Mouse (Mus musculus): Measurements from ENCODE around the gene Glrx2. TPM values are rescaled to one million over a fixed set of nuclear protein-coding genes. Genes with fewer than 3 reads are reported as not detected.

Glrx2 gene
- polyA plus RNA-seq, 2 experiments: 65.8 to 74.4 TPM

DNA sequence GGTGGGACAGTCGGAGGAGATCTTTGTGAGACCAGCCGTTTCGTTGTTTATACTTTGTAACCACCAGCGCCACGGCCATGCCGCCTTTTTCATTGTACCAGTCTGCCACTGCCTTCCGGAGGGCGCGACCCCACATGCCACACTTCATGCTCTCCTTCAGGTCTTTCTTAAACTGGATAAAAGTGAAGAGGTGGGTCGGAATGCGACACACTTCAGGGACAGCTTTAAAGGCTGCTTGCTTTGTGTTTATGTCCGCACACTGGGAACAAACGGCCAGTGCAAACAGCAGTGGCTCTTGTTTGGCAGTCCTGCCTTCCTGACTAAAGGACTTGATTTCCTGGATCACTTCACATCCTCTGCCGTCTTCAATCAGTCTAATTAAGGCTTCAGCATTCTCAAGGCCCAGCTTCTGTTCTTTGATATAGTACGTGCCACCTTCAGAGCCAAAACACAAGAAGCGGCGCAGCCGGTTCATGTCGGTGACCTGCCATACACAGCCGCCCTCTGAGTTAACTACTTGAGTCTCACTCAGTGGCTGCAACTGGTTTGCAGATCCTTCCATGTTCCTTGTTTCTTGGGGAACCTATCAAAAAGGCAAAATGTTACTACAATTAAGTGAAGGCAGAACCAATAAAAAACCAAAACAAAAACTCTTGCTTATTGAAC lies 54.4 kb downstream of the Glrx2 start:
- Histone ChIP-seq H3K9ac (ENCODE audit: low read depth, low read length, severe bottlenecking) (no peak overlapping the region), H3K9me3 (ENCODE audit: control insufficient read depth, low read length) (no peaks in the 10 kb centered on the region)

DNA sequence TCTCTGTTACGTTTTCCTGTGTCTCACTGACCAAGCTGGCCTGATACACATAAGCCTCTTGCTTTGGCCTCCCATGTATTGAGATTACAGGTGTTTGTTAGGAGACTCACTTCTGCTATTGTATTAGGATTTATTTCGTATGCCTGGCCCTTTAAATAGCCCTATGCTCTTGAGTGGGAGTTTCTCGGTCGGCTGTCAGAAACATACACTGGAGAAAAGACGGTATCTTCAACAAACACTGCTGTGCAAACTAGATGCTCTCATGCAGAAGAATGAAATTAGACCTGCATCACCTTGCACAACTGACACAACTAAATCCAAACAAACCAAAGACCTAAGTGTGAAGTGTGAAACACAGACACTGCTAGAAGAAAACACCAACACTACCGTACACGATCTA lies 56.9 kb downstream of the Glrx2 start:
- Histone ChIP-seq H3K4me1 (ENCODE audit: control insufficient read depth, insufficient read depth, low read length) (peaks cover 3% of the 10 kb centered on the region), H3K27me3 (ENCODE audit: control insufficient read depth, insufficient read depth, low read length) (no peaks in the 10 kb centered on the region), H3K9ac (ENCODE audit: low read depth, low read length, severe bottlenecking) (no peak overlapping the region), H3K36me3 (ENCODE audit: control insufficient read depth, insufficient read depth, low read length) (peaks cover 14% of the 10 kb centered on the region), H3K4me2 (replicated peaks; ENCODE audit: low read depth, low read length, severe bottlenecking) (no peak overlapping the region), H3K27ac (replicated peaks; ENCODE audit: low read depth, low read length) (no peak overlapping the region), H3K4me3 (replicated peaks; ENCODE audit: low read length) (no peak overlapping the region), H3K9me3 (ENCODE audit: control insufficient read depth, low read length) (no peaks in the 10 kb centered on the region)
- TF ChIP-seq POLR2A (IDR thresholded peaks at IDR 0.05; ENCODE audit: borderline replicate concordance, extremely low read depth, insufficient read depth, insufficient read length): no peak
- ATAC-seq (ENCODE audit: low FRiP score, low read depth) (no peak), DNase-seq (ENCODE audit: low spot score) (no peak)
- 82% methylated on average over 7 of the region's 7 CpGs for WGBS

More for the DNA sequence above, 54.4 kb downstream of the Glrx2 start:
- H3K4me2 ChIP-seq (replicated peaks; ENCODE audit: low read depth, low read length, severe bottlenecking): no peak overlapping the region
- TF ChIP-seq POLR2A (IDR thresholded peaks at IDR 0.05; ENCODE audit: borderline replicate concordance, extremely low read depth, insufficient read depth, insufficient read length): no peak
- no peaks in the 10 kb centered on the region for H3K27me3 ChIP-seq (ENCODE audit: control insufficient read depth, insufficient read depth, low read length)
- no peak overlapping the region for H3K4me3 ChIP-seq (replicated peaks; ENCODE audit: low read length)
- no peak overlapping the region for H3K27ac ChIP-seq (replicated peaks; ENCODE audit: low read depth, low read length)
- WGBS: 71% methylated on average over 20 of the region's 20 CpGs
- peaks cover 25% of the 10 kb centered on the region for H3K36me3 ChIP-seq (ENCODE audit: control insufficient read depth, insufficient read depth, low read length)
- H3K4me1 ChIP-seq (ENCODE audit: control insufficient read depth, insufficient read depth, low read length): peaks cover 2% of the 10 kb centered on the region
- ATAC-seq (ENCODE audit: low FRiP score, low read depth) (no peak), DNase-seq (ENCODE audit: low spot score) (no peak)

DNA sequence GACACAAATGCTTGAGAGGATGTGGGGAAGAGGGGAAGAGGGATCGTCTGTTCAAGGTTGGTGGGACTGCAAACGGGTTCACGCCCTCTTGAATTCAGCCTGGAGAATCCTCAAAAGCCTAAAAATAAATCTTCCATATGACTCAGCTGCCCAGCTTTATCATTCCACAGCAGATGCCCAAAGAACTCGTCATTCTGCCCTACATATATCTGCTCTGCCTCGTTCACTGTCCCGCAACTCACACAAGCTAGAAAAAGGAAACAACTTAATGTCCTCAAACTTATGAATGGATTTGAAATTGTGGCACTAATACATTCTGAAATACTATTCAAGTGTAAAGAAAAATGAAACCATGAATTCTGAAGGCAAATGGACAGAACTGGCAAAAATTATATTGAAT lies 57.8 kb downstream of the Glrx2 start:
- H3K4me1 ChIP-seq (ENCODE audit: control insufficient read depth, insufficient read depth, low read length): peaks cover 8% of the 10 kb centered on the region
- ATAC-seq (ENCODE audit: low FRiP score, low read depth) (no peak), DNase-seq (ENCODE audit: low spot score) (no peak)
- no peak for TF ChIP-seq POLR2A (IDR thresholded peaks at IDR 0.05; ENCODE audit: borderline replicate concordance, extremely low read depth, insufficient read depth, insufficient read length)
- no peak overlapping the region for H3K9ac ChIP-seq (ENCODE audit: low read depth, low read length, severe bottlenecking)
- H3K27me3 ChIP-seq (ENCODE audit: control insufficient read depth, insufficient read depth, low read length): no peaks in the 10 kb centered on the region
- H3K36me3 ChIP-seq (ENCODE audit: control insufficient read depth, insufficient read depth, low read length): peaks cover 14% of the 10 kb centered on the region
- 86% methylated on average over 6 of the region's 6 CpGs for WGBS
- no peak overlapping the region for H3K27ac ChIP-seq (replicated peaks; ENCODE audit: low read depth, low read length)
- no peak overlapping the region for H3K4me3 ChIP-seq (replicated peaks; ENCODE audit: low read length)
- no peak overlapping the region for H3K4me2 ChIP-seq (replicated peaks; ENCODE audit: low read depth, low read length, severe bottlenecking)
- H3K9me3 ChIP-seq (ENCODE audit: control insufficient read depth, low read length): no peaks in the 10 kb centered on the region

DNA sequence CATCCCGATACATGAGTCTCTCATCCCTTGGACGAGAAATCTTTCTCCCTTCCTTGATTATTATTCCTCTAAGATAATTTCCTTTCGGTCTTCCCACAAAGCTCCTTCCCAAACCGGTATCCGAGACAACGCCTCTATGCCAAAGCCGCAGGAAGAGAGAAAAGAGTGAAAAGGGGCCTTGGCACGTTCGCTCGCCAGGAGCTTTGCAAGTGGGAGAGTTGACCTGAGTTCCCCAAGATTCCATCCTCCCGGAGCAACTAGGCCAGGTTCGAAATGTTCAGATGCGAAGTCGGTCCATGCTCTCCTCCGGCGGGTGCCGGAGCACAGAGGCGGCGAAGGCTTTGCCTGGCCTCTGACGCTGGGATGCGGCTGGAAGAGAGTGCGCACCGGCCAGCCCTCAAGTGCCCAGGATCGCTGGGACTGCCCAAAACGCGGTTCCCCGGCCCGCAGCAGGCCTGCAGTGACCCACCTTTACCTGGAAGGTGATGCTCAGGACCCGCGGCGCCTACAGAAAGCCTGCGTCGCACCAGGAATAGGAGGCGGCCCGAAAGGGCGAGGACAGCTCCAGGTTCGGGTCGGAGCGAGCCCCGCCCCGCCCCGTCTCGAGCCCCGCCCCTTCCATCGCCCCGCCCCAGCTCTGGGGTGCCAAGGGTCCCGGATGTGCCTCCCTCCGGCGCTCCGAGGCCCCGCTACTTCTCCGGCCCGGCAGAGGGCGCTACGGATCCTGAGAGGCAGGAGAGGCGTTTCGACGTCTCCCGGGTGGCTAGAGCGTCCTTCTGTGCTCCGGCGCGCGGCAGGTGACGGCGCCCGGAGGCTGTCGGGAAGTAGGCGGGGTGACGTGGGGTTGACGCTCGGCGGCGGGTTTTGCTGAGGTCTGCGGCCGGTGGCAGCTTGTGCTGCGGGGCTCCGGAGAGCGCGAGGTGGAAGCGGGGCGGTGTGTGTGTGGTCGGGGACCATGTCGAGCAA lies 60.6 kb downstream of the Glrx2 start, which contains the start of the genes Trove2 and Uchl5:
Gene Trove2, minus strand, starts transcription at position 623 of the 966 bp plus-strand sequence.
Gene Uchl5, plus strand, starts transcription at position 827 of the 966 bp plus-strand sequence.
- H3K4me1 ChIP-seq (ENCODE audit: control insufficient read depth, insufficient read depth, low read length): peaks cover 8% of the 10 kb centered on the region
- H3K36me3 ChIP-seq (ENCODE audit: control insufficient read depth, insufficient read depth, low read length): no peaks in the 10 kb centered on the region
- H3K27ac ChIP-seq (replicated peaks; ENCODE audit: low read depth, low read length): peak within 1 kb of the TSS; percentile 75
- no peaks in the 10 kb centered on the region for H3K27me3 ChIP-seq (ENCODE audit: control insufficient read depth, insufficient read depth, low read length)
- H3K9ac ChIP-seq (ENCODE audit: low read depth, low read length, severe bottlenecking): peak within 1 kb of the TSS; percentile 79
- peak within 1 kb of the TSS; percentile 88 for H3K4me3 ChIP-seq (replicated peaks; ENCODE audit: low read length)
- peak; percentile 75; the same call in 1 of the 2 replicates for TF ChIP-seq POLR2A (IDR thresholded peaks at IDR 0.05; ENCODE audit: borderline replicate concordance, extremely low read depth, insufficient read depth, insufficient read length)
- H3K4me2 ChIP-seq (replicated peaks; ENCODE audit: low read depth, low read length, severe bottlenecking): peak within 1 kb of the TSS; percentile 92
- peak; percentile 93 for DNase-seq (ENCODE audit: low spot score)
- no peaks in the 10 kb centered on the region for H3K9me3 ChIP-seq (ENCODE audit: control insufficient read depth, low read length)
- peak; percentile 93 for ATAC-seq (ENCODE audit: low FRiP score, low read depth)
- under 1% methylated on average over 78 of the region's 84 CpGs for WGBS

DNA sequence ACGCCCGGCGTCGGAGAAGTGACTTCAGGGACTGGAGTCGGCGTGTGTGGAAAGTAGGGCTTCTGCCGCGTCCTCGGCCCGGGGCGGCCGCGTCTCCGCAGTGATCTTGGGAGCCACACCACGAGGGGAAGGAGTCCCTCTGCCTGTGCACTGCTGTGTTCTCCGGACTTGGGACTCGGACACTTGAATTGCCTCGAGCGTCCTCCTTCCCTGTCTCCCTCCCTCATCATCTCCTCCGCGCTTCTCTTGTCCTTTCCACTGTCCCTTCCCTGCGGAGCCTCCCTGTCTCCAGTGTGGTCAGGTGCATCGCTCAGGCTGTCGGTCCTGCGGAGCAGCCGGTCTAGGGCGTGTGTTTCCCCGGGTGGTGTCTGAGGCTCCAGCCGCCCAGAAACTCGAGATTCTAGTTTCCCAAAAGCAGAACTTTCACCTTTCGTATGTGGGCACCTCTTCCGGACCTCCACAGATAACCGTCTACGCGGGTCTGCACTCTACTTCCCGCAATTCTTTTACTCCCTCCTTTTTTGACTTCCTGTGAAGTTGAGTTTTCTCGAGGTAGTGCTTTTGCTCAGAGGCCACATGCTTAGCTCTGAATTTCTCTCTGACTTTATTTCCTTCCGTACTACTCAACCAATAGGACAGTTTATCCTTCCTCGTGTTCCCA lies 61.5 kb downstream of the Glrx2 start:
- peak overlapping the region; percentile 88 for H3K4me3 ChIP-seq (replicated peaks; ENCODE audit: low read length)
- H3K9me3 ChIP-seq (ENCODE audit: control insufficient read depth, low read length): no peaks in the 10 kb centered on the region
- peak overlapping the region; percentile 92 for H3K4me2 ChIP-seq (replicated peaks; ENCODE audit: low read depth, low read length, severe bottlenecking)
- no peaks in the 10 kb centered on the region for H3K27me3 ChIP-seq (ENCODE audit: control insufficient read depth, insufficient read depth, low read length)
- H3K9ac ChIP-seq (ENCODE audit: low read depth, low read length, severe bottlenecking): peak overlapping the region; percentile 79
- H3K36me3 ChIP-seq (ENCODE audit: control insufficient read depth, insufficient read depth, low read length): no peaks in the 10 kb centered on the region
- peak; percentile 10 for DNase-seq (ENCODE audit: low spot score)
- under 1% methylated on average over 32 of the region's 39 CpGs for WGBS
- no peak for TF ChIP-seq POLR2A (IDR thresholded peaks at IDR 0.05; ENCODE audit: borderline replicate concordance, extremely low read depth, insufficient read depth, insufficient read length)
- H3K4me1 ChIP-seq (ENCODE audit: control insufficient read depth, insufficient read depth, low read length): peaks cover 8% of the 10 kb centered on the region
- peak; percentile 23 for ATAC-seq (ENCODE audit: low FRiP score, low read depth)
- H3K27ac ChIP-seq (replicated peaks; ENCODE audit: low read depth, low read length): peak overlapping the region; percentile 75

Measured in limb, embryonic 14.5 days (tissue).